Mouse (Mus musculus) gastrocnemius, postnatal 36 days (tissue): ENCODE data around the gene Atp8a2. TPM values are rescaled to one million over a fixed set of nuclear protein-coding genes. Genes with fewer than 3 reads are reported as not detected.

Experiments
- DNase-seq, 2 experiments: peaks; one replicate each; pipeline ENCODE4 v3.0.0; 2022
- intact Hi-C: fragments of 180-260 bp; cut with DNase I; formaldehyde crosslinking; loops from one replicate; pipeline ENCODE4 v1.15.1; 2025
- total RNA-seq, 2 experiments: library from RNA; stranded (reverse); gene quantifications; 2 replicates each; pipeline ENCODE4 v1.2.3; 2021

Atp8a2 gene
- total RNA-seq, 2 experiments from 2014 or later: 0.61 to 1.0 TPM

DNA sequence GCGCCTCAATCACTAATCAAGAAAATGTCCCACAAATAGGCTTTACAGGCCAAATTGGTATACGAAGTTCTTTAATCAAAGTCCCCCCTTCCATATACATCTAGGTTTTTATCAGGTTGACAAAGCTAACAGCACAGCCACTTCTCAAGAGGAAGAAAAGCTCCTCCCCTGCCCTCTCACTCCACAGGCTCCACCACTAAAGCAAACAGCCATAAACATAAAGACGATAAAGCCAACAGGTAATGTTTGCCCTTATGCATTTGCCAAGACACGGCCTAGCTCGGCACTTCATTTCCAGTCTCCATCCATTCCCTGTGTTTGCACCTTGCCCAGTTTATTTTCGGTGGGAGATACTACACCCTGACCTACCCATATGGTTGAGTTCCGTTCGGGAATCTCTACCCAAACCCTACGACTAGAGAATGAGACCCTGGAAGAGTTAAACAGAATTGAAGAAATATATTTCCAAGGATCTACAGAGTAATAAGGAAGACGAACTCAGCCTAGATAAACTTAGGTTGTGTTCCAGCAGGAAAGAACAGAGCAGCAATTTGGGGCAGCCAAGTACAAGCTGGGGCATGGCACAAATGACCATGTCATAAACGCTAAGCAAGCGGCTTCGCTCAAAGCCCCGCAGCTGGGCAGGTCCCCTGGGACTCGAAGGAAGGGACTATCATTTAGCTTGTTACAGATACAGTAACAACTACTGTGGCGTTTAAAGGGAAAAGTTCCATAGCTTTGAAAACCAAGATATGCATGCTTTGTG is 26.0 kb downstream of the Atp8a2 start:
- intact Hi-C loops: no loop called here
- no peak for DNase-seq

DNA sequence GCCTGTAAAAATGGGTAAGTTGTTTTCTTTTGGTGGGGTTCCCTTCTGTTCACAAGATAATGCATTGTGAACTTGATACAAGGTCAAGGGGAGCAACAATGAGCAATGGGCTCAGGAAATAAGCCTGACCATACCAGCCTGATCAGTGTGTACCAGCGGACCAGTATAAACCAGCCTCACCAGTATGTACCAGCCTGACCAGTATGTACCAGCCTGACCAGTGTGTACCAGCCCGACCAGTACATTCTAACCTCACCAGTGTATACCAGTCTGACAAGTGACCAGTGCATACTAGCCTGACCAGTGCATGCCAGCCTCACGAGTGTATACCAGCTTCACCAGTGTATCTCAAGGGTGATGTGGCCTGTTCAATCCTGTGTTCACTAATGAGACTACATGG is 33.6 kb downstream of the Atp8a2 start:
- intact Hi-C loops: no loop called here
- DNase-seq: no peak

DNA sequence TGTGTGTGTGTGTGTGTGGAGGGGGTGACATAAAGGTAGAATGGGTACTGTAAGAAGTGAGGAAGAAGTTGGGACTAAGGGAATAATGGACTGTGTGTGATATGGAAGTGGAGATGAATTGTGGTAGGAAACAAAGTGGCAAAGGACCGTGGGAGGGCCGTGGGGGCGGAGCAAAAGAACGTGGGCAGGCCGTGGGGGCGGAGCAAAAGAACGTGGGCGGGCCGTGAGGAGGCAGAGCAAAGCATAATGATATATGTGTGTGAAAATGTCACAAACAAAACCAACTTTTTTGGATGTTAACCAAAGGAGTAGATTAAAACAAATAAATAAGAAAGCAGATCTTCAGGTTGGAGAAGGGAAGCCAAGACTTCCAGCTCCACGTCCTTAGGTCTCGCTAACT is 44.6 kb downstream of the Atp8a2 start:
- intact Hi-C loops: no loop called here
- no peak for DNase-seq

DNA sequence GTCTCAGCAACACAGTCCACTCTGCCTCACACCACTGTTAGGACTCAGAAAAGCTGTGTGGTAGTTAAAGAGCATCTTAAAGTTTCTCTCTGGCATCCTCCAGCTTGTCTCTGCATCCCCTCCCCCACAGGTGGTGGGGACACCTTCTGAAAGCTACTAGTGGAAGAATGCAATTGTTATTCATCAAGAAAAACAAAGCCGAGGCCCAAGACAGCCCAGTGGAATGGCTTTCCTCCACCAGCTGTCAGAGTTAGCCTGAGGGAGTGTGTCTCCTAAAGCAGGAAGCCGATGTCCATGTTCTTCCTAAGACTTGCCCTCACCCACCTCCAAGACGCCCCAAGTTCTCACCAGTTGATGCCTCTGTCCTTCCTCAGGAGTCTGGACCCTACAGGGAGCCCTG is 48.1 kb downstream of the Atp8a2 start:
- DNase-seq: no peak
- intact Hi-C loops: no loop called here

DNA sequence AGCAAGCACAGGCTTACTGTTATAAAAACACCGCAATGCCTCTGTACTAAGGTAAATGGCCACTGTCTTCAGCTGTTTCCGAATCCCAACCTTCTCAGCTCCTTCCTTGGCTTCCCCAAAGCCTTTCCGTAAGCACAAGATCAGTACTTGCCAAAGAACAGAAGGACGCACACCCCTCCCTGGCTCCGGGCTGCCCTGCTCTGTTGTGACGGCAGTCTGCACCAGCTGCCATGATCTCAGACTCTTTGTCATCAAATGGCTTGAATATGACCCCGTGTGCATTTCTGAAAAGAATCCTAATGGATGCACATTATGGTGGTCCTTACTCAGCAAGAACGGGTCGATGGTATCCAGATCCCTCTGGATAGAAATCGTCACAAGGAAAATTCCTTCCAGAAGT is 53.7 kb downstream of the Atp8a2 start:
- intact Hi-C loops: no loop called here
- no peak for DNase-seq

DNA sequence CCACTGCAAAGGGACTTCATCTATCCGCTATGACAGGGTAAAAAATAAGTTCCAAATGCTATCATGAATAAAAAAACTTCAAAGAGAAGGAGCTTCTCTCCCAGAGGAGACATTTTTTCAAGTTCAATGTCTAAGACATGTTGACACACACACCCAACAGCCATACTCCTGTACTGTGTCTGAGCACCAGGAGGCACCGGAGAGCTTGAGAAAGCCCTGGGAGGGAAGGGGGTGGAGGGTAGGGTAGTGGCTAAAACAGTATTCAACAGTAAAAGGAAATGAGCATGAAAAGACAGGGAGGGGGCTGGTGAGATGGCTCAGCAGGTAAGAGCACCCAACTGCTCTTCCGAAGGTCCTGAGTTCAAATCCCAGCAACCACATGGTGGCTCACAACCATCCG is 58.6 kb downstream of the Atp8a2 start:
- intact Hi-C loops: no loop called here
- DNase-seq: no peak

DNA sequence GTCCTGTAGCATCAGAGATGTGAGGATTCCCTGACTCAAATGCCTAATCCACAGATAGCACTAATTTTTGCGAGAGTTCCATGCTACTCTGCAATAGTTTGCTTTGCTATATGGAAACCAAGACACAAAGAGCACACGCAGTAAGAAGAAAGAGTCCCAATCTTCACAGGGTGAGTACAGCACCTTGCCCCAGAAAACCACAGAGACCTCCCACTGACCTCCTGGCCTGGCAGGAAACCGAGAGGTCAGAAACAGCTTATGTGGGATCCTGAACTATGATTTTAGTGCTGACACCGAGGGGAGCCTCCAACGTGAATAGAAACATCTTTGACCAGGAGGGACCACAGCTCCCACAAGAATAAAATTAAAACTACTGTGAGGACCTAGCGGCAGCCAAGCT is 59.2 kb downstream of the Atp8a2 start:
- intact Hi-C loops: no loop called here
- no peak for DNase-seq

GRCm38 (mm10) chr14:60135801-60136200 is 61.2 kb downstream of the Atp8a2 start:
- intact Hi-C loops: no loop called here
- DNase-seq: no peak

DNA sequence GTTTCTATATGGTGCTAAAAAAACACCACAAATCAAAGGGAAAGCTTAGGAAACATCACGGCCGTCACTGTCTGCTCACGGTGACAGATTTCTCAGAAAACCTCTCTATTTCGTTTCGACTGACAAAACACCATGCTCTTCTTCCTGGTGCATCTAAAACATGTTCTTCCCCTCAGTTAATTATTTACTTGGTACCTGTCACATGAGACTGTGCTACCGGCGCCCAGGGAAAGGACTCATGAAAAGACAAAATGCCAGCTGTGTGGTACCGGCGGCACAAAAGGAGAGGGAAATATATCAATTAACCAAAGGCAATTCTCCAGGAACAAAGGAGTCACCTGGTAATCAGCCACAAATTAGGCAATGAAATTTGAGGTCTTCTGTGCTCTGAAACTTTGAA is 62.3 kb downstream of the Atp8a2 start:
- intact Hi-C loops: no loop called here
- DNase-seq: no peak

DNA sequence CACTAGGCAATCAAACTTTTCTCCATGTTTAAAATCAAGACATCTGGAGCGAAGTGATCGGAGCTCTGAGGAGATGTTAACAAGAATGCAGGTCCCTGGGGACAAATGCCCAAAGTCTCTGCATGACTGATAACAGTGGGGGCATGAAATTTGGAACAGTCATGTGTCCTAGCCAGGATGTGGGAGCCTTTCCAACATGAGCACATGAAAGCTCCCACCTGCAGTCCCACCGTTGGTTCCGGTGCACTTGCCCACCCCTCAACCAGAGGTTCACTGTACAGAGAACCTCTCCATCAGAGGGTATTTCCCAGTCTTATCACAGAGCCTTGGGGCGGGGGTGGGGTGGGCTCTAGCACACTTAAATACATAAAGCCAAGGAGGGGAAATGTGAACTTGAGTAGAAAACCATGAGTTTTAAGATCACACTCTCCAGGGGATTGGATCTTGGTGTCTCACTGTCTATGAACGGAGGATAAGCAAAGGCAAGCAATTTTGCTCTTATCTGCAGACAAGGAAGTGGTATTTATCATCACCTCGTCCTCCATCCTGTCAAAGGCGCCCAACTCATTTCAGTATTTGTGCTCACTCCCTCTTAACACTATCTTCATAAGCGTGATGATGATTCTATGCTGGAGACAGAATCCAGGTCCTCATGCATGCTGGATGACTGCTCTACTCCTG is 65.6 kb downstream of the Atp8a2 start:
- no peak for DNase-seq
- intact Hi-C loops: no loop called here

DNA sequence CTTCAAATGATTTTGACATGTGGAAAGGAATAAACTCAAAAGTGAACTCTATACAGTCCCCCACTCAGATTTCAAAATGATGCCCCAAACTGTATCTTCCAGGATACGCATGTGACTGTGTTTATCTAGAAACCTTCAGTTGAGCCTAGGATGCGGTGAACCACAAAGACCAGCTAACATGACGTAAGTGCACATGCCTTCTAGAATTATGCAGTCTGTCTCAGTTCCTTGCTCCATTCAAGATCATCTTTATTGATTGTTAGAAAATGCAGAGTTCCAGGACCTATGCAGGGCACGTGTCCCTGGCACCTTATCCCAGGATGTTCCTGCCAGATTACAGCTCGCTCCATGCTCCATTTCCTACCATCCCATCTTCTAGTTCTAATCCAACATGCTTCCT is 67.4 kb downstream of the Atp8a2 start:
- DNase-seq: no peak
- intact Hi-C loops: no loop called here

- intact Hi-C loops: no loop called here
- DNase-seq: no peak
Measured at GRCm38 (mm10) chr14:60125202-60125601, 71.8 kb downstream of the Atp8a2 start.

GRCm38 (mm10) chr14:60121572-60121971 is 75.4 kb downstream of the Atp8a2 start:
- intact Hi-C loops: no loop called here
- no peak for DNase-seq

DNA sequence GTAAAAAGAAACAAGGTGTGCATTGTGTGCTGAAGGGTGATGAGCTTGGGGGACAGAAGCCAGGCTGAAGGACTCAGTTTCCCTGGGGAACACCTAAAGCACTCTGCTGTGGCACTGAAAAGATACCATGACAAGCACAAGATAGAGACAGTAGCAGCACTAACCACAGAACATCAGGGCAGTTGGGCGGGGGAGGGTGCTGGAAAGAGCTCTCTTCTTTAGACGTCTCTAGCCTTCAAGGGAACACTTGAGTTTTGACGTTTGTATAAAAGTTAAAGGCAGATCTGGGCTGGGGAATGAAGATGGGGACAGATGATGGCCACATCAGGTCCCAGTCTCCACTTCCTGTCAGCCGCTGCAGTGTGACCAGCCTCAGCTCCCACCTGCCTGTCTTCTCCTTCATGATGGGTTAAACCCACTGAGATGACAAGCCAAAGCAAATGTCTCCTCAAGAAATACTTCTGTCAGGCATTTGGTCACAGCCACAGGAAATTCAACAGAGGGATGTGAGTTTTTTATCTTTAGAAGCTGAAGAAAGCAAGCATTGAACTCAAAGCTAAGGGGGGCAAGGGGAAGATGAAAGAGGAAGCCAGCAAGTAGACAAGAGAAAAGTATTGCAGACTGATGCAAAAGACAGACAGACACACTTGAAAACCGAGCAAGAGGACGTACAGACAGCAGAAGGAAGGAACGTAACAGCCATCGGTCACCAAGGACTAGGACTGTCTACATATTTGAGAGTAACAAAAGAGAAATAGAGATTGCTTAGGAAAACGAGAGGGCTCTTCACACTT is 79.0 kb downstream of the Atp8a2 start:
- no peak for DNase-seq
- intact Hi-C loops: no loop called here

- intact Hi-C loops: no loop called here
- no peak for DNase-seq
Measured at GRCm38 (mm10) chr14:60086808-60087725, 109.9 kb downstream of the Atp8a2 start.

DNA sequence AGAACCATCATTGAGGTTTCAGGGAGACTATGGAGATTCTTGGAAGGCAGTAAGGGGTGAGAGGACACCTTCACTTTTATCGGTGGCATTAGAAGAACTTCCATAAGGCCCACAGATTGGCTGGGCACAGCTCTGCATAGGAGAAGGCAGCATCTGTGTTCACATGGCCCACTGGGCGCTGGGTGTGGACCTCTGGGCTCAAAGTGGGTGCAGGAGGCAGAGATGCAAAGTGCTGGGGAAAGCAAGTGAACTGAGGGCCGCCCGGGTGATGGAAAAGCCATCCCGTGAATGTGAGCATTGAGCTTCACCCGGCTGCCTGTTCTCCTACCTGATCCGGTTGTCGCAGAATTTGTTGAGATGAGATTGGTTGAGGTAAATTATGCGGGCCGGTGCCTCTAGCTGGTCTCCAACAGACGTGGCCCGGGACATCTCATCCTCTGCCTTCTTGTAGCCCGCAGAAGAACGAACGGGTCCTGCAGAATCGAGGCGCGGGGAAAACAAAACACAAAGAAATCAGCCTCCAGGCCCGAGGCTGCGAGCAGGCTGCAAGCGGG is 110.6 kb downstream of the Atp8a2 start:
- no peak for DNase-seq
- intact Hi-C loops: no loop called here

- intact Hi-C loops: no loop called here
- DNase-seq: no peak
Measured at GRCm38 (mm10) chr14:60082771-60083170, 114.2 kb downstream of the Atp8a2 start.

GRCm38 (mm10) chr14:60072496-60072895 is 124.5 kb downstream of the Atp8a2 start:
- intact Hi-C loops: no loop called here
- no peak for DNase-seq

- intact Hi-C loops: no loop called here
- DNase-seq: no peak
Measured at GRCm38 (mm10) chr14:60065186-60065585, 131.8 kb downstream of the Atp8a2 start.

DNA sequence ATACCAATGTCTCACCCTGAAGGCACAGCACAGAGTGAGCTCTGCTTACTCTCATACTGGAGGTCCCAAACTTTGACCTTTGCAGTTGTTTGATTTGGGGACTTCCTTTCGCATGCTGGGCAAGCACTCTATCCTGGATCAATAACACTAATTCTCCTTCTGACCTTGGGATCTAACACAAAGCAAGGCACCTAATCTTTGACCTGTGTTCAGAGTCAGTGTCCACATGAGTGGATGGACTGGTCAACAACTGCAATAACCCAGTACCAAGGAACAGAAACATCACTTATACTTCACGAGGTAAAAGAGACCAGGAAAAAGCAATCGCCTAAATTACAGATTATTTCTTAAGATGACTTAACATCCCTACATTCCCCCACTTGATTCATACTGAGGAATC is 136.0 kb downstream of the Atp8a2 start:
- intact Hi-C loops: no loop called here
- no peak for DNase-seq
